Mouse (Mus musculus) mouse trophoblast stem cell (cell line): Measurements from ENCODE around the gene Notum.

ENCODE experiments used
- in situ Hi-C, 2 experiments: fragments of 300-500 bp; cut with MseI, MboI; formaldehyde crosslinking; loops; 2 replicates in 1 of 2; 3 replicates in 1 of 2; pipeline ENCODE4 v1.15.1; 2025

The Notum gene

GRCm38 (mm10) chr11:120634810-120635209 is 26.2 kb downstream of the Notum start:
- in situ Hi-C loops: no loop called here

- in situ Hi-C loops: no loop called here
Measured at GRCm38 (mm10) chr11:120633520-120634343, 27.2 kb downstream of the Notum start, which contains the start of gene Mafg. Gene Mafg, minus strand, starts transcription at chr11:120633600.

- in situ Hi-C loops: no loop called here
Measured at GRCm38 (mm10) chr11:120632559-120633519, 28.1 kb downstream of the Notum start.

GRCm38 (mm10) chr11:120631726-120632448 is 29.1 kb downstream of the Notum start:
- in situ Hi-C loops: no loop called here

- in situ Hi-C loops: no loop called here
Measured at GRCm38 (mm10) chr11:120630881-120631725, 29.9 kb downstream of the Notum start.

- in situ Hi-C loops: no loop called here
Measured at GRCm38 (mm10) chr11:120630401-120630871, 30.5 kb downstream of the Notum start.

DNA sequence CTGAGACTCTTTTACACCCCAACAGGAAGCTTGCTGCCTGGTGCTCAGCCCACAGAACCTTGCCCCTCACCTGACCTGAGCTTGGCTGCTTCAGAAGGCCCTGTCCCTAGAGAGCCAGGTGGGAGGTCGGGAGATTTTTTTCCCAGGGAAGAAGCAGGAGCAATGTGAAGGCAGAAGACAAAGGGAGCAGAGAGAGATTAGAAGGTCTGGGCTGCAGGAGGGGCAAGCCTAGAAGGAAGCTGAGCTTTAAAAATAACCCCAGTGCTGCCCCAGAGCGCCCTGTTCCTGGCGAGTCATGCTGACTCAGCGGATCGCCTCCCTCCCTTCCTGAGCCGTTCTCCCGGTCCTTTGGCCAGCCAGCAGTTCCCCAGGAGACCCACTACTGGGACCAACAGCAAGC is 31.1 kb downstream of the Notum start:
- in situ Hi-C loops: no loop called here

DNA sequence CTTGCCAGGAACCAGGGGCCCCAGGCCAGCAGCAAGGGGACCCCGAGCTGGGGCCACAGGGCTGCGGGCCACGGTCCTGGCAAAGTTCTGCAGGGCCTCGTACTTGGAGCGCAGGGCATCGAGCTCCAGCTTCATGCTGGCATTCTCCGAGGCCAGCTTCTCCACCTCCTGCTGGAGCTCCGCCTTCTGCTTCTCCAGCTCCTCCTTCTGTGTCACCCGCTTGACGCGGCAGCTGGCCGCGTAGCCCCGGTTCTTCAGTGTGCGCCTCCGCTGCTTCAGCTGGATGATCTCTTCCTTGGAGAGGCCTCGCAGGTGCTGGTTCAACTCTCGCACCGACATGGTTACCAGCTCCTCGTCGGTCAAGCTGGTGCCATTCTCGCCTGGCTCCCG is 31.6 kb downstream of the Notum start:
- in situ Hi-C loops: no loop called here

DNA sequence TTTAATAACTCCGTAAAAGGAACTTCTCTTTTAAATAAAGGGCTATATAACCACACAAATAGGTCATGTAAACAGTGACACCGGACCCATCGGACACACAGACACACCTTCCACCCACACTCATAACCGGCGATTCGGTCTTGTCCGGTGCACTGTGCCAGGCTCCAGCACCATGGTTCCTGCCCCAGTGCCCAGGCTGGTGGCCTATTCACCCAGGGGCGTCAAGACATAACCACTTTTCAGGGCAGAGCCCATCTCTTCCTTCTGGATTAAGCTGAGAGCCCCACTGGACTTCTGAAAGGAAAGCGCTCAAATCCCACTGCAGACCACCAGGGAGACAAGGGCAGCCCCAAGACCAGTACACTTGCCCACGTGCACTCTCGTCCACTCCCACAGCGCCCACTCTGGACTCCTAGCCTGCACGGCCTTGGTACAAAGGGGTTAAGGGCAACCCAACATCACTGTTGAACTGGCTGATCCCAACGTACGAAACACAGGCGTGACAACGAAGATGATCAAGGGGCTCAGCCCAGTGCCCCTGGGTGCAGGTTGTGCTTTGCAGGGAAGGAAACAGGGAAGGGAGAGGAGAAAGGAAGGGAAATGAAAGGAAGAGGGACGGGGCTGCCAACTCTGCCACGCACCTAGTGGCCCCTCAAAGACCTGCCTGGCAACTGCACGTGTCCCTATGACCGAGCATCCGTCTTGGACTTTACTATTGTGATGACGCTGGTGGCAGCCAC is 32.2 kb downstream of the Notum start:
- in situ Hi-C loops: no loop called here

DNA sequence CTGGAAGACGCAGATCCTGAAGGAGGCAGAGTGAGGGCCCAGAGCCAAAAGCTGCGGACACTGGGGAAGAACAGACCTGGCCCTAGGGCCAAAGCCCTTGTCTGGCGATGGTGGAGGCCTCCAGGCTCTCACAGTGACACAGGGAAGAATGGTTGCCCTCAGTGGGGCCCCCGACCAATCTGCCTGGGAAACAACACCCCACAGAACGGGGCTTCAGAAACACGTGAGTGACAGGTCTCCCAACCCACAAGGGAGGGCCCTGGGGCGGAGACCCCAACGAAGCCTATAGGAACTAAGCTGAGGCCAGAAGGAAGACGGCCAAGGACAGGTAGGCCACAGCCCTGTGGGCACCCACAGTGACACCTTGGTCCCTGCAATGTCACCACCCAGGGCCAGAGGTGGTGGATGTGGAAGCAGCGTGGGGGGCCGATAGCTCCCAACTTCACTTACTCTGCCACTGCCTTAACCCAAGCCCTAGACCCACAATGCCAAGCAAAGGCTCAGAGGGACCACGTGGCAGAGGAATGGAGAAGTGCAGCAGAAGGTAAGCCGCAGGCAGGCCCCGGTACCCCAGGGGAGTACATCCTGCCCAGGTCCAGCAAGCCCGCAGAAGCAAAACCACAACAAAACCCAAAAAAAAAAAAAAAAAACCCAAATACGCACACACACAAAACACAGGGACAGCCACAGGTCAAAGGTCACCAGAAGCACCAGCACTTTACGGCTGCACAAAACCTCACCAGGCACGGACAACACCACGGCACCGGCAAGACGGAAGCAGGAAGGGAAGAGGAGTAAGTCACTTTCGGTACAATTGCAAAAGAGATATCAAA is 33.3 kb downstream of the Notum start:
- in situ Hi-C loops: no loop called here

DNA sequence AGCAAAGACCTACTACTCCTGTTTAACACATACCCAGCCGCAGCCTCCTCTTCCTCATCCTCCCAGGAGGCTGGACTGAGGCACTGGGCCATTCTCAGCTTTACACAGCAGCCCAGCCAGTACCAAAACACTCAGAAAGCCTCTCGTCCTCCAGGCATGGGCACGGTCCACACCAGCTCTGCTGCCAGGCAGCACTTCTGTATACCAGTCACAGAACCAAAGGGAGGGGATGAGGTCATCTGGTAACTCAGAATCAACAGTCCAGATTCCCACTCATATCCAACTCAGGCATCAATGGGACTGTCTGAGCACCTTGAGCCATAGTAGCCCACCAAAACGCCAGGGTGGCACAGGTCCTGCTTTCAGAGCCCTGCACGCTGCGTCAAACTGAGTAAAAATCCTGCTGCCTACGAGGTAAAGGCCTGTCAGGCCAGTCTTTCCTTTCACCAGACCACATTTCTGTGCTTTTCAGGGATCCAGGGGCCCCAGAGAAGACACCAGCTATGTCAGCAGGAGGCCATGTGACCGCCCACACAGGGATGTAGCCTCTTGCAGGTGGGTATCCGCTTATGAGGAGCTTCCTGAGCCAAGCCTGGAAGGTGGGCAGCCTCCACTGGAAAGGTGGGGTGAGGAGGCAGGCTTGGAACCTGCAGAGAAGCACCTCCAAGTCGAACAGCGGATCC is 34.0 kb downstream of the Notum start:
- in situ Hi-C loops: no loop called here

- in situ Hi-C loops: no loop called here
Measured at GRCm38 (mm10) chr11:120625152-120625775, 35.7 kb downstream of the Notum start, which contains the start of gene Sirt7. Gene Sirt7, minus strand, starts transcription at chr11:120625240.

DNA sequence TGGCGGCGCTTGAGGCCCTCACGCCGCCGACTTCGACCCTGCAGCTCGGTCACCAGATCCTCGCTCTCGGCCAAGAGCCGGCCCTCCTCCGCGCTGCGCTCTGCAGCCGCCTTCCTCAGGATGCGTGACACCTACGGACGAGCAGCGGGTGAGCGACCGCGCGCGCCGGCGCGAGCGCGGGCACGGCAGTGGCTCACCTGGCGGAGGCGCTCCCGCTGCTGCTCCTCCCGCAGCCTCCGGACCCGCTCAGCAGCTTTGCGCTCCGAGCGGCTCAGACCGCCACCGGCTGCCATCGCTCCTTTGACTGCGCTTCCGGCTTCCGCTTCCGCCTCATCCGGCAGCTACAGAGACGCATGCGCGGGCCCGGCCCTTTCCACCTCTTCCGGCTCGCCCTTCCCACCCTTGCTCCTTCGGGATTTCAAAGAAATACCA is 36.3 kb downstream of the Notum start:
- in situ Hi-C loops: no loop called here

- in situ Hi-C loops: no loop called here
Measured at GRCm38 (mm10) chr11:120623961-120624679, 36.9 kb downstream of the Notum start.

DNA sequence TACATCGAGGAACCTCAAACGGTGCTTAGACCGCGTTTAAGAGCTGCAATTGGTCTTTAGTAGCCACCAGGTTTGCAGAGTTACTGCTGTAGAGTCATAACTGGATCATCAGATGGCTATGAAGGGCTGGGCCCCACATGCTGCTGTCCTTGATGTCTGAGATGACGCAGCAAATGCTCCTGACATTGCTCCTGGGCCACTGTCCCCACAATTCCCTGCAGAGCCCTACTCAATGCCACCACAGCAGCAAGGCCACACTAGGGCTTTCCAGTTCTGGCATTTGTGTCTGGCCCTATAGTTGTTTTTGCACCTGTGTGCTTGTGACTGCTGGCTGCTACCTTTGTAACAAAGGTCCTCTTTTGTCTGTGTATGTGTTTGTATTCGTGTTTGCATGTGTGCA is 38.2 kb downstream of the Notum start:
- in situ Hi-C loops: no loop called here

DNA sequence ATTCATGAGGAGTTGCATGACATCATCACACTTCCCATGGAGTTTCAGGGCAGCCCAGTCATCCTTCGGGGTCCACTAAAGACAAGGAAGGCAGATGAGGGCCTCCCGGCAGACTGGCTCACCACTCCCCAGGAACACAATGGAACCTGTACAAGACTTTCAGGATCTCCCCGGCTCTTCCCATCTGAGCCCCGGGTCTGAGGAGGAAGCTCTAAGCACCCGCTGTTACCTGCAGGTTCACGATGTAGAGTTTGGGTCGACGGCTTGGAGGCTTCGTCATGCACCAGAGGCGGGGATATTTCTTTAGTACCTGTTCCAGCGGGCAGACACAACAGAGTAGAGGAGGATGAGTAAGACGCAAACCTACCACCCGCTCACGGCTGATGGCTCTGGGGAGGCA is 40.8 kb downstream of the Notum start:
- in situ Hi-C loops: no loop called here
